In the genomic region with DNA sequence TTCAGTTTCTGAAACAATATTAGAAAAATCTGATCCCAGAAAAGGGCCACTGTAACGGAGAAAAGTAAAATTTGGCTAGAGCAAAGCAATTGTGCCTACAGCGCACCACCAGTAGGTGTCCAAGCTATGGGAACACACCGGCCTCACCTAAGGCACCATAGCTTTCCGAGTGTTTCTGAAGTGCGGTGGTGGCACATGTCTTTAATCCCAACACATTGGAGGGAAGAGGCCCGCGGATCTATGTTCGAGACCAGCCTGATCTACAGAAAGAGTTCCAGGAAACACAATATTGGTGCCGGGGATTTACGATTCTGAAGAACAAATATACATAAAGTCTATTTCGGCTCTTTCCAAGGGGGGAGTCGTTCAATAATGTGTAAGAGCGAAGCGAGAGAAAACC, we compare ENCODE assay signal across 9 mouse cellular contexts. TPM values are rescaled to one million over a fixed set of nuclear protein-coding genes. Genes with fewer than 3 reads are reported as not detected.
DNase-seq lines count a peak whose midpoint lies in the region; ATAC-seq and TF ChIP-seq lines count a peak whose summit lies in the region.
"Had no signal": no experiment of that assay in that cellular context is flagged by ENCODE, and none has a peak within 500 bp of the region (broad histone marks: within the 10 kb centered on the region; RNA-seq: fewer than 3 reads in every experiment).

No protein-coding gene starts in this region.

- peaks cover 2% of the 10 kb centered on the region; the same call in 1 of the 2 replicates for H3K79me2 ChIP-seq in liver, adult 2 months (ENCODE audit: control insufficient read depth, insufficient read depth, low read length)

- DNase-seq in A20 (ENCODE audit: low read depth, low spot score) (peak; percentile 85), WW6 (ENCODE audit: low read depth, low spot score) (peak; percentile 42)
- peak; percentile 19 for DNase-seq in gastrocnemius, postnatal 14 days
- peak; percentile 69 for DNase-seq in liver, adult 2 months (ENCODE audit: extremely low read depth, low read depth, low spot score)
- peak; percentile 58 for DNase-seq in midbrain, postnatal 0 days (ENCODE audit: low spot score)

- under 1% methylated on average over 14 of the region's 14 CpGs for WGBS in intestine, postnatal 0 days
- WGBS in liver, adult 2 months: 2% methylated on average over 14 of the region's 14 CpGs
- WGBS in midbrain, postnatal 0 days: 2% methylated on average over 14 of the region's 14 CpGs
- 1% methylated on average over 14 of the region's 14 CpGs for WGBS in stomach, embryonic 16.5 days

- intact Hi-C loops in gastrocnemius, postnatal 14 days (cut with DNase I; ENCODE audit: low total_unique reads): no loop called here

- H3K27ac ChIP-seq in intestine, postnatal 0 days (ENCODE audit: low read depth, low read length): peak overlapping the region; percentile 96
- peak overlapping the region; percentile 68 for H3K27ac ChIP-seq in liver, adult 2 months (replicated peaks; ENCODE audit: insufficient read depth, low read depth, low read length)
- H3K27ac ChIP-seq in midbrain, postnatal 0 days (ENCODE audit: low read depth, low read length): peak overlapping the region; percentile 73; the same call in 1 of the 2 replicates
- H3K27ac ChIP-seq in stomach, embryonic 16.5 days (ENCODE audit: low read length): peak overlapping the region; percentile 97

- H3K36me3 ChIP-seq in intestine, postnatal 0 days (ENCODE audit: control insufficient read depth, insufficient read depth): peaks cover 20% of the 10 kb centered on the region
- peaks cover 1% of the 10 kb centered on the region; the same call in 1 of the 2 replicates for H3K36me3 ChIP-seq in liver, adult 2 months (ENCODE audit: control insufficient read depth, insufficient read depth, low read length)
- H3K36me3 ChIP-seq in midbrain, postnatal 0 days (ENCODE audit: insufficient read depth, low read length): peaks cover 23% of the 10 kb centered on the region
- peaks cover 12% of the 10 kb centered on the region for H3K36me3 ChIP-seq in stomach, embryonic 16.5 days (ENCODE audit: control insufficient read depth, insufficient read depth, low read length)

- peak; percentile 79 for TF ChIP-seq CTCF in intestine, postnatal 0 days (IDR thresholded peaks at IDR 0.05; ENCODE audit: low read depth)
- peak; percentile 66 for TF ChIP-seq CTCF in liver, adult 2 months (IDR thresholded peaks at IDR 0.05; ENCODE audit: low read depth, low read length)
- peak; percentile 69 for TF ChIP-seq CTCF in midbrain, postnatal 0 days (IDR thresholded peaks at IDR 0.05)

- no peak for TF ChIP-seq POLR2A in liver, adult 2 months (IDR thresholded peaks at IDR 0.05; ENCODE audit: extremely low read depth, insufficient read depth, low read length)

- H3K4me1 ChIP-seq in intestine, postnatal 0 days (replicated peaks; ENCODE audit: control insufficient read depth, insufficient read depth, low read length): no peaks in the 10 kb centered on the region
- H3K4me1 ChIP-seq in liver, adult 2 months (ENCODE audit: control insufficient read depth, insufficient read depth, low read length): no peaks in the 10 kb centered on the region
- H3K4me1 ChIP-seq in midbrain, postnatal 0 days (ENCODE audit: insufficient read depth, low read length): no peaks in the 10 kb centered on the region
- peaks cover 7% of the 10 kb centered on the region for H3K4me1 ChIP-seq in stomach, embryonic 16.5 days (ENCODE audit: control insufficient read depth, insufficient read depth, low read length)

- peak overlapping the region; percentile 76 for H3K4me3 ChIP-seq in intestine, postnatal 0 days (ENCODE audit: low read depth, low read length)
- peak overlapping the region; percentile 76 for H3K4me3 ChIP-seq in liver, adult 2 months (ENCODE audit: insufficient read depth, low read depth, low read length)
- H3K4me3 ChIP-seq in midbrain, postnatal 0 days (ENCODE audit: low read depth, low read length): peak overlapping the region; percentile 75
- peak overlapping the region; percentile 92 for H3K4me3 ChIP-seq in stomach, embryonic 16.5 days (replicated peaks; ENCODE audit: low read length)

- H3K9ac ChIP-seq in intestine, postnatal 0 days (ENCODE audit: low read depth, low read length): peak overlapping the region; percentile 83
- peak overlapping the region; percentile 77 for H3K9ac ChIP-seq in liver, adult 2 months (ENCODE audit: low read depth, low read length)
- peak overlapping the region; percentile 30; the same call in 1 of the 2 replicates for H3K9ac ChIP-seq in midbrain, postnatal 0 days (replicated peaks; ENCODE audit: low read length, poor library complexity, severe bottlenecking)
- peak overlapping the region; percentile 92 for H3K9ac ChIP-seq in stomach, embryonic 16.5 days (ENCODE audit: low read length)

- ATAC-seq in common myeloid progenitor, adult 5-6 weeks (replicated peaks; ENCODE audit: low read depth, poor library complexity, severe bottlenecking): peak; percentile 62
- peak; percentile 77 for ATAC-seq in intestine, postnatal 0 days
- ATAC-seq in midbrain, postnatal 0 days (ENCODE audit: low FRiP score): peak; percentile 59; the same call in 1 of the 2 replicates
- peak; percentile 62; the same call in 1 of the 2 replicates for ATAC-seq in stomach, embryonic 16.5 days (ENCODE audit: insufficient read depth, low FRiP score)

- no peaks in the 10 kb centered on the region for H3K9me3 ChIP-seq in intestine, postnatal 0 days (ENCODE audit: control insufficient read depth)
- H3K9me3 ChIP-seq in midbrain, postnatal 0 days (ENCODE audit: low read length): no peaks in the 10 kb centered on the region
- no peaks in the 10 kb centered on the region for H3K9me3 ChIP-seq in stomach, embryonic 16.5 days (replicated peaks; ENCODE audit: control insufficient read depth, low read length)

- peak overlapping the region; percentile 73 for H3K4me2 ChIP-seq in intestine, postnatal 0 days (replicated peaks; ENCODE audit: low read depth)
- peak overlapping the region; percentile 62 for H3K4me2 ChIP-seq in midbrain, postnatal 0 days (ENCODE audit: low read depth, low read length, poor library complexity, severe bottlenecking)
- peak overlapping the region; percentile 63 for H3K4me2 ChIP-seq in stomach, embryonic 16.5 days (ENCODE audit: low read depth, low read length)

- H3K27me3 ChIP-seq in intestine, postnatal 0 days (replicated peaks; ENCODE audit: control insufficient read depth, insufficient read depth, low read length): no peaks in the 10 kb centered on the region
- no peaks in the 10 kb centered on the region for H3K27me3 ChIP-seq in liver, adult 2 months (ENCODE audit: control insufficient read depth, insufficient read depth, low read length)
- H3K27me3 ChIP-seq in midbrain, postnatal 0 days (ENCODE audit: insufficient read depth, low read length): no peaks in the 10 kb centered on the region
- no peaks in the 10 kb centered on the region for H3K27me3 ChIP-seq in stomach, embryonic 16.5 days (ENCODE audit: control insufficient read depth, insufficient read depth, low read length)

RNA-seq across cellular contexts. Expression of gene C87436, which starts 0.5 kb away (rescaled TPM):
- total RNA-seq in common myeloid progenitor, adult 5-6 weeks (2017): 37.6 and 42.6 TPM in 2 replicates
- 1 to 10 TPM; 6.4 to 7.8 TPM for total RNA-seq in gastrocnemius, postnatal 14 days (2021)
- polyA plus RNA-seq in intestine, postnatal 0 days (2015; fragmentation: Nextera tagmentation; extraction: Ambion mirVana): 12.4 and 12.8 TPM in 2 replicates
- 10.1 and 10.2 TPM in 2 replicates for total RNA-seq in liver, adult 2 months (2014; rRNA removed)
- 7.6 and 7.8 TPM in 2 replicates for polyA plus RNA-seq in liver, adult 2 months (2012; rRNA removed)
- total RNA-seq in midbrain, postnatal 0 days (2014; rRNA removed): 13.9 and 20.1 TPM in 2 replicates
- 16.3 and 19.9 TPM in 2 replicates for polyA plus RNA-seq in midbrain, postnatal 0 days (2015; fragmentation: Nextera tagmentation; extraction: Ambion mirVana)
- 23.0 and 23.4 TPM in 2 replicates for polyA plus RNA-seq in stomach, embryonic 16.5 days (2015; fragmentation: Nextera tagmentation; extraction: Ambion mirVana)

RNA-seq across cellular contexts. Expression of gene Gm44790, which starts 11.3 kb away (rescaled TPM):
- total RNA-seq in common myeloid progenitor, adult 5-6 weeks (2017): not detected in 2 replicates
- total RNA-seq in gastrocnemius, postnatal 14 days (2021): under 1 TPM in 1 of 2 experiments, not detected in 1; 0.47 TPM
- polyA plus RNA-seq in intestine, postnatal 0 days (2015; fragmentation: Nextera tagmentation; extraction: Ambion mirVana): not detected in 2 replicates
- 0.83 TPM in 1 of 2 replicates, not detected in the other for total RNA-seq in liver, adult 2 months (2014; rRNA removed)
- 1.5 and 4.0 TPM in 2 replicates for polyA plus RNA-seq in liver, adult 2 months (2012; rRNA removed)
- 1.4 and 6.0 TPM in 2 replicates for total RNA-seq in midbrain, postnatal 0 days (2014; rRNA removed)
- polyA plus RNA-seq in midbrain, postnatal 0 days (2015; fragmentation: Nextera tagmentation; extraction: Ambion mirVana): 1.4 and 1.8 TPM in 2 replicates
- not detected in 2 replicates for polyA plus RNA-seq in stomach, embryonic 16.5 days (2015; fragmentation: Nextera tagmentation; extraction: Ambion mirVana)
- total RNA-seq: heart, adult 18-20 months had no signal

RNA-seq across cellular contexts. Expression of gene Tia1, which starts 33.7 kb away (rescaled TPM):
- total RNA-seq in common myeloid progenitor, adult 5-6 weeks (2017): 110 and 120 TPM in 2 replicates
- total RNA-seq in gastrocnemius, postnatal 14 days (2021): 10 to 100 TPM; 21.5 to 25.2 TPM
- 33.0 and 35.7 TPM in 2 replicates for polyA plus RNA-seq in intestine, postnatal 0 days (2015; fragmentation: Nextera tagmentation; extraction: Ambion mirVana)
- 10.9 and 13.6 TPM in 2 replicates for total RNA-seq in liver, adult 2 months (2014; rRNA removed)
- 2.7 and 4.0 TPM in 2 replicates for polyA plus RNA-seq in liver, adult 2 months (2012; rRNA removed)
- 137 and 210 TPM in 2 replicates for total RNA-seq in midbrain, postnatal 0 days (2014; rRNA removed)
- polyA plus RNA-seq in midbrain, postnatal 0 days (2015; fragmentation: Nextera tagmentation; extraction: Ambion mirVana): 195 and 212 TPM in 2 replicates
- polyA plus RNA-seq in stomach, embryonic 16.5 days (2015; fragmentation: Nextera tagmentation; extraction: Ambion mirVana): 135 and 151 TPM in 2 replicates

RNA-seq across cellular contexts. Expression of gene Pcyox1, which starts 40.8 kb away (rescaled TPM):
- total RNA-seq in common myeloid progenitor, adult 5-6 weeks (2017): 32.1 and 42.2 TPM in 2 replicates
- total RNA-seq in gastrocnemius, postnatal 14 days (2021): 10 to 100 TPM; 63.0 to 63.1 TPM
- 37.8 and 41.0 TPM in 2 replicates for polyA plus RNA-seq in intestine, postnatal 0 days (2015; fragmentation: Nextera tagmentation; extraction: Ambion mirVana)
- 96.5 and 102 TPM in 2 replicates for total RNA-seq in liver, adult 2 months (2014; rRNA removed)
- 60.4 and 74.6 TPM in 2 replicates for polyA plus RNA-seq in liver, adult 2 months (2012; rRNA removed)
- 95.4 and 97.8 TPM in 2 replicates for total RNA-seq in midbrain, postnatal 0 days (2014; rRNA removed)
- polyA plus RNA-seq in midbrain, postnatal 0 days (2015; fragmentation: Nextera tagmentation; extraction: Ambion mirVana): 102 and 108 TPM in 2 replicates
- polyA plus RNA-seq in stomach, embryonic 16.5 days (2015; fragmentation: Nextera tagmentation; extraction: Ambion mirVana): 119 and 131 TPM in 2 replicates

Comparison
In these comparisons a context has a peak if more than half of its experiments do, and no peak if none do; other contexts are left out.
1. Peak in every context shown above with its lines: DNase-seq, ATAC-seq, H3K4me3 ChIP-seq and H3K27ac ChIP-seq.
2. DNase-seq: peak in every context shown above with its lines; median percentile 85 in A20; 69 in liver, adult 2 months; 58 in midbrain, postnatal 0 days; 42 in WW6; 19 in gastrocnemius, postnatal 14 days.
3. H3K9ac ChIP-seq: peak in every context shown above with its lines; median percentile 92 in stomach, embryonic 16.5 days; 83 in intestine, postnatal 0 days; 77 in liver, adult 2 months; 30 in midbrain, postnatal 0 days.